Mouse (Mus musculus) liver, postnatal 0 days (tissue): ENCODE data around the gene Fbxo21. TPM values are rescaled to one million over a fixed set of nuclear protein-coding genes. Genes with fewer than 3 reads are reported as not detected.

ENCODE experiments used
- ATAC-seq: fragments of 200-750 bp; cut with Nextera tagmentation; 2 replicates; pipeline ENCODE4 v1.8.0; 2017; ENCODE audit warnings: mild to moderate bottlenecking, moderate library complexity
- DNase-seq: peaks from one replicate; pipeline ENCODE4 v3.0.0-alpha.2; 2016
- H3K27ac ChIP-seq: fragments of 300-500 bp; sonication (generic); 2 replicates; pipeline ENCODE4 v1.5.1; 2014; ENCODE audit warnings: antibody characterized with exemption, moderate library complexity, mild to moderate bottlenecking, low read depth
- H3K27me3 ChIP-seq: fragments of 300-500 bp; sonication (generic); 2 replicates; pipeline ENCODE4 v1.6.1; 2014; ENCODE audit warnings: low read length, control low read depth, mixed read lengths; ENCODE audit not compliant: insufficient read depth
- H3K36me3 ChIP-seq: fragments of 300-500 bp; sonication (generic); replicated peaks from 2 replicates; pipeline ENCODE4 v1.6.1; 2014; ENCODE audit warnings: mild to moderate bottlenecking, control low read depth, low read length, moderate library complexity, mixed read lengths; ENCODE audit not compliant: insufficient read depth
- H3K4me1 ChIP-seq: fragments of 300-500 bp; sonication (generic); 2 replicates; pipeline ENCODE4 v1.6.1; 2014; ENCODE audit warnings: antibody characterized with exemption, mild to moderate bottlenecking, control low read depth; ENCODE audit not compliant: insufficient read depth
- H3K4me2 ChIP-seq: fragments of 300-500 bp; sonication (generic); 2 replicates; pipeline ENCODE4 v1.6.1; 2014; ENCODE audit warnings: low read depth, mild to moderate bottlenecking, low read length, moderate library complexity, mixed read lengths
- H3K4me3 ChIP-seq: fragments of 300-500 bp; sonication (generic); 2 replicates; pipeline ENCODE4 v1.5.1; 2014; ENCODE audit warnings: low read depth, low read length
- H3K9ac ChIP-seq: fragments of 300-500 bp; sonication (generic); replicated peaks from 2 replicates; pipeline ENCODE4 v1.6.1; 2014; ENCODE audit warnings: mild to moderate bottlenecking, moderate library complexity
- H3K9me3 ChIP-seq: fragments of 300-500 bp; sonication (generic); 2 replicates; pipeline ENCODE4 v1.6.1; 2016; ENCODE audit warnings: mild to moderate bottlenecking, control low read depth, low read length, mixed read lengths
- CTCF ChIP-seq: sonication (generic); IDR thresholded peaks from 2 replicates; pipeline ENCODE4 v1.5.1; 2016; ENCODE audit warnings: antibody characterized with exemption, low read depth
- EP300 ChIP-seq: IDR thresholded peaks from 2 replicates; pipeline ENCODE4 v1.6.1; 2016; ENCODE audit warnings: antibody characterized with exemption, low read depth, mild to moderate bottlenecking
- WGBS: fragments of 180-500 bp; shearing (Covaris S2); extraction: QIAGEN DNeasy Blood & Tissue Kit; methylation state at CpG from one replicate; pipeline ENCODE4 v1.1.7; 2014; ENCODE audit not compliant: insufficient replicate concordance; 5-methylcytosine and 5-hydroxymethylcytosine counted together
- polyA plus RNA-seq: library from polyadenylated mRNA; unstranded; fragments of >200 nt; fragmentation: Nextera tagmentation; extraction: Ambion mirVana; gene quantifications from 2 replicates; pipeline ENCODE4 v1.2.1, GENCODE M21; 2015

The Fbxo21 gene
- polyA plus RNA-seq, 1 experiment from 2014 or later, result 29.9 TPM

- no peak overlapping the region for H3K27ac ChIP-seq
- TF ChIP-seq CTCF, result no peak
- TF ChIP-seq EP300, result no peak
- peaks cover 55% of the 10 kb centered on the region for H3K27me3 ChIP-seq
- no peaks in the 10 kb centered on the region for H3K9me3 ChIP-seq
- peaks cover 5% of the 10 kb centered on the region for H3K4me1 ChIP-seq
- ATAC-seq, result peak; percentile 6; the same call in 1 of the 2 replicates
- WGBS, result under 1% methylated on average over 63 of the region's 79 CpGs
- H3K36me3 ChIP-seq, result no peaks in the 10 kb centered on the region
- peak overlapping the region; percentile 80 for H3K4me2 ChIP-seq
- H3K9ac ChIP-seq, result no peak overlapping the region
- no peak for DNase-seq
- peak overlapping the region; percentile 50 for H3K4me3 ChIP-seq
Measured at GRCm38 (mm10) chr5:118028191-118029034, 51.9 kb downstream of the Fbxo21 start.

- TF ChIP-seq EP300 (no peak), CTCF (no peak)
- Histone ChIP-seq H3K4me1 (peaks cover 5% of the 10 kb centered on the region), H3K9me3 (no peaks in the 10 kb centered on the region), H3K4me3 (peak overlapping the region; percentile 50), H3K9ac (peak overlapping the region; percentile 26; the same call in 1 of the 2 replicates), H3K4me2 (peak overlapping the region; percentile 80), H3K27ac (no peak overlapping the region), H3K36me3 (no peaks in the 10 kb centered on the region), H3K27me3 (peaks cover 55% of the 10 kb centered on the region)
- no peak for DNase-seq
- ATAC-seq, result peak; percentile 12; the same call in 1 of the 2 replicates
- under 1% methylated on average over 12 of the region's 12 CpGs for WGBS
Measured at GRCm38 (mm10) chr5:118029035-118029408, 52.5 kb downstream of the Fbxo21 start.

GRCm38 (mm10) chr5:118029420-118029819, 52.9 kb downstream of the Fbxo21 start:
- no peak for TF ChIP-seq EP300
- no peak for TF ChIP-seq CTCF
- H3K9ac ChIP-seq, result peak overlapping the region; percentile 26; the same call in 1 of the 2 replicates
- H3K27me3 ChIP-seq, result peaks cover 55% of the 10 kb centered on the region
- H3K9me3 ChIP-seq, result no peaks in the 10 kb centered on the region
- WGBS, result 2% methylated on average over 10 of the region's 10 CpGs
- H3K36me3 ChIP-seq, result no peaks in the 10 kb centered on the region
- no peak overlapping the region for H3K27ac ChIP-seq
- ATAC-seq (0 out of 2 replicates have a peak, but pooled peaks have one; percentile 21), DNase-seq (no peak)
- peak overlapping the region; percentile 50 for H3K4me3 ChIP-seq
- H3K4me1 ChIP-seq, result peaks cover 5% of the 10 kb centered on the region
- H3K4me2 ChIP-seq, result peak overlapping the region; percentile 80

- no peaks in the 10 kb centered on the region for H3K36me3 ChIP-seq
- DNase-seq (no peak), ATAC-seq (no peak)
- H3K9ac ChIP-seq, result no peak overlapping the region
- H3K27ac ChIP-seq, result no peak overlapping the region
- H3K27me3 ChIP-seq, result peaks cover 55% of the 10 kb centered on the region
- WGBS, result 74% methylated on average over 9 of the region's 9 CpGs
- no peak overlapping the region for H3K4me2 ChIP-seq
- TF ChIP-seq CTCF (no peak), EP300 (no peak)
- peaks cover 5% of the 10 kb centered on the region for H3K4me1 ChIP-seq
- no peak overlapping the region for H3K4me3 ChIP-seq
- H3K9me3 ChIP-seq, result no peaks in the 10 kb centered on the region
Measured at GRCm38 (mm10) chr5:118030022-118030675, 53.6 kb downstream of the Fbxo21 start.

GRCm38 (mm10) chr5:118031059-118031458, 54.5 kb downstream of the Fbxo21 start:
- no peak overlapping the region for H3K4me2 ChIP-seq
- H3K9me3 ChIP-seq, result no peaks in the 10 kb centered on the region
- no peak overlapping the region for H3K9ac ChIP-seq
- no peaks in the 10 kb centered on the region for H3K36me3 ChIP-seq
- ATAC-seq (no peak), DNase-seq (no peak)
- TF ChIP-seq CTCF (no peak), EP300 (no peak)
- no peak overlapping the region for H3K27ac ChIP-seq
- peaks cover 5% of the 10 kb centered on the region for H3K4me1 ChIP-seq
- H3K4me3 ChIP-seq, result no peak overlapping the region
- H3K27me3 ChIP-seq, result peaks cover 46% of the 10 kb centered on the region
- WGBS, result 38% methylated on average over 5 of the region's 5 CpGs

GRCm38 (mm10) chr5:118031508-118031907, 55.0 kb downstream of the Fbxo21 start:
- ATAC-seq (no peak), DNase-seq (no peak)
- Histone ChIP-seq H3K4me1 (peaks cover 5% of the 10 kb centered on the region), H3K4me3 (no peak overlapping the region), H3K36me3 (no peaks in the 10 kb centered on the region), H3K9me3 (no peaks in the 10 kb centered on the region), H3K27ac (no peak overlapping the region), H3K4me2 (no peak overlapping the region), H3K9ac (no peak overlapping the region), H3K27me3 (peaks cover 42% of the 10 kb centered on the region)
- TF ChIP-seq EP300, result no peak
- no peak for TF ChIP-seq CTCF
- WGBS, result 68% methylated on average over 4 of the region's 4 CpGs
